Mouse (Mus musculus) midbrain, embryonic 13.5 days (tissue): ENCODE results near the gene Nudt15. TPM values are rescaled to one million over a fixed set of nuclear protein-coding genes. Genes with fewer than 3 reads are reported as not detected.
"Not testable (repeated sequence)": the region's sequence is repeated elsewhere in the genome, so short reads cannot be mapped to it uniquely, and the experiment has no call there.

Source experiments
- ATAC-seq: fragments of 200-750 bp; cut with Nextera tagmentation; 2 replicates; pipeline ENCODE4 v1.8.0; 2017; ENCODE audit warnings: mild to moderate bottlenecking, moderate TSS enrichment, moderate library complexity
- H3K27ac ChIP-seq: fragments of 300-500 bp; sonication (generic); 2 replicates; pipeline ENCODE4 v1.5.1; 2015; ENCODE audit warnings: inconsistent platforms, mild to moderate bottlenecking, moderate library complexity
- H3K27me3 ChIP-seq: fragments of 300-500 bp; sonication (generic); 2 replicates; pipeline ENCODE4 v1.6.1; 2015; ENCODE audit warnings: mild to moderate bottlenecking, inconsistent platforms
- H3K36me3 ChIP-seq: fragments of 300-500 bp; sonication (generic); 2 replicates; pipeline ENCODE4 v1.6.1; 2015; ENCODE audit warnings: mild to moderate bottlenecking, inconsistent platforms
- H3K4me1 ChIP-seq: fragments of 300-500 bp; sonication (generic); replicated peaks from 2 replicates; pipeline ENCODE4 v1.6.1; 2015; ENCODE audit warnings: inconsistent platforms
- H3K4me2 ChIP-seq: fragments of 300-500 bp; sonication (generic); replicated peaks from 2 replicates; pipeline ENCODE4 v1.6.1; 2015; ENCODE audit warnings: moderate library complexity, mild to moderate bottlenecking, inconsistent platforms
- H3K4me3 ChIP-seq: fragments of 300-500 bp; sonication (generic); replicated peaks from 2 replicates; pipeline ENCODE4 v1.5.1; 2015; ENCODE audit warnings: mild to moderate bottlenecking, inconsistent platforms
- H3K9ac ChIP-seq: fragments of 300-500 bp; sonication (generic); replicated peaks from 2 replicates; pipeline ENCODE4 v1.6.1; 2015; ENCODE audit warnings: mild to moderate bottlenecking, inconsistent platforms
- H3K9me3 ChIP-seq: fragments of 300-500 bp; sonication (generic); 2 replicates; pipeline ENCODE4 v1.6.1; 2016; ENCODE audit warnings: mild to moderate bottlenecking, inconsistent platforms
- WGBS: fragments of 180-500 bp; shearing (Covaris S2); methylation state at CpG from one replicate; pipeline ENCODE4 v1.1.7; 2015; 5-methylcytosine and 5-hydroxymethylcytosine counted together
- polyA plus RNA-seq: library from polyadenylated mRNA; unstranded; fragments of >200 nt; fragmentation: Nextera tagmentation; extraction: Ambion mirVana; gene quantifications from 2 replicates; pipeline ENCODE4 v1.2.1, GENCODE M21; 2015

Gene Nudt15
- polyA plus RNA-seq, 1 experiment from 2014 or later = 9.1 TPM

- Histone ChIP-seq H3K4me1 (0 out of 2 replicates have a peak, but pooled peaks cover under 1% of the 10 kb centered on the region), H3K27me3 (no peaks in the 10 kb centered on the region), H3K4me3 (no peak overlapping the region), H3K9ac (no peak overlapping the region), H3K27ac (no peak overlapping the region), H3K36me3 (no peaks in the 10 kb centered on the region), H3K4me2 (no peak overlapping the region), H3K9me3 (no peaks in the 10 kb centered on the region)
- 84% methylated on average over 4 of the region's 4 CpGs for WGBS
- ATAC-seq = no peak
Measured at GRCm38 (mm10) chr14:73547034-73547433, 1.0 kb downstream of the Nudt15 start.

GRCm38 (mm10) chr14:73543781-73544180 lies 4.3 kb downstream of the Nudt15 start:
- H3K9ac ChIP-seq = no peak overlapping the region
- ATAC-seq = no peak
- no peaks in the 10 kb centered on the region for H3K9me3 ChIP-seq
- no peaks in the 10 kb centered on the region for H3K27me3 ChIP-seq
- no peak overlapping the region for H3K4me2 ChIP-seq
- H3K4me3 ChIP-seq = no peak overlapping the region
- no peaks in the 10 kb centered on the region for H3K36me3 ChIP-seq
- H3K27ac ChIP-seq = no peak overlapping the region
- H3K4me1 ChIP-seq = no peaks in the 10 kb centered on the region
- WGBS = 48% methylated on average over 6 of the region's 6 CpGs

GRCm38 (mm10) chr14:73535641-73536040 lies 12.4 kb downstream of the Nudt15 start:
- Histone ChIP-seq H3K27me3 (0 out of 2 replicates have a peak, but pooled peaks cover 2% of the 10 kb centered on the region), H3K4me2 (no peak overlapping the region), H3K9me3 (no peaks in the 10 kb centered on the region), H3K36me3 (no peaks in the 10 kb centered on the region), H3K9ac (no peak overlapping the region), H3K4me1 (no peaks in the 10 kb centered on the region), H3K4me3 (no peak overlapping the region), H3K27ac (no peak overlapping the region)
- 88% methylated on average over 2 of the region's 2 CpGs for WGBS
- no peak for ATAC-seq

- H3K27me3 ChIP-seq = 0 out of 2 replicates have a peak, but pooled peaks cover 2% of the 10 kb centered on the region
- ATAC-seq = no peak
- no peaks in the 10 kb centered on the region for H3K4me1 ChIP-seq
- no peak overlapping the region for H3K4me3 ChIP-seq
- no peak overlapping the region for H3K4me2 ChIP-seq
- no peaks in the 10 kb centered on the region for H3K9me3 ChIP-seq
- no peak overlapping the region for H3K27ac ChIP-seq
- 74% methylated on average over 6 of the region's 6 CpGs for WGBS
- no peak overlapping the region for H3K9ac ChIP-seq
- H3K36me3 ChIP-seq = no peaks in the 10 kb centered on the region
Measured at GRCm38 (mm10) chr14:73533755-73534465, 14.1 kb downstream of the Nudt15 start.

GRCm38 (mm10) chr14:73528661-73529060 lies 19.4 kb downstream of the Nudt15 start:
- WGBS = 83% methylated on average over 3 of the region's 3 CpGs

GRCm38 (mm10) chr14:73524766-73525448 lies 23.1 kb downstream of the Nudt15 start, which contains the start of gene Sucla2:
Gene Sucla2 (plus strand): TSS chr14:73525319.
- Histone ChIP-seq H3K9ac (peak within 1 kb of the TSS; percentile 60), H3K4me3 (peak within 1 kb of the TSS; percentile 47), H3K4me1 (peaks cover 6% of the 10 kb centered on the region; the same call in 1 of the 2 replicates), H3K27ac (peak within 1 kb of the TSS; percentile 90), H3K4me2 (peak within 1 kb of the TSS; percentile 33), H3K36me3 (no peaks in the 10 kb centered on the region), H3K27me3 (peaks cover 6% of the 10 kb centered on the region; the same call in 1 of the 2 replicates), H3K9me3 (no peaks in the 10 kb centered on the region)
- ATAC-seq = peak; percentile 100
- WGBS = under 1% methylated on average over 38 of the region's 41 CpGs

More at GRCm38 (mm10) chr14:73528661-73529060, 19.4 kb downstream of the Nudt15 start:
- H3K36me3 ChIP-seq, H3K4me1 ChIP-seq, H3K4me2 ChIP-seq, H3K4me3 ChIP-seq, H3K9me3 ChIP-seq, ATAC-seq, H3K9ac ChIP-seq, H3K27me3 ChIP-seq, H3K27ac ChIP-seq: not testable (repeated sequence)

GRCm38 (mm10) chr14:73524136-73524535 lies 23.9 kb downstream of the Nudt15 start:
- no peak overlapping the region for H3K27ac ChIP-seq
- no peaks in the 10 kb centered on the region for H3K9me3 ChIP-seq
- no peak overlapping the region for H3K9ac ChIP-seq
- no peak overlapping the region for H3K4me2 ChIP-seq
- ATAC-seq = no peak; the same call in 1 of the 2 replicates
- H3K4me1 ChIP-seq = peaks cover 6% of the 10 kb centered on the region; the same call in 1 of the 2 replicates
- peaks cover 6% of the 10 kb centered on the region; the same call in 1 of the 2 replicates for H3K27me3 ChIP-seq
- no peak overlapping the region for H3K4me3 ChIP-seq
- 74% methylated on average over 3 of the region's 3 CpGs for whole genome bisulfite sequencing
- no peaks in the 10 kb centered on the region for H3K36me3 ChIP-seq

GRCm38 (mm10) chr14:73509765-73510423 lies 38.1 kb downstream of the Nudt15 start, which contains the start of gene Med4:
Gene Med4 (plus strand): TSS chr14:73510025.
- under 1% methylated on average over 41 of the region's 41 CpGs for WGBS
- Histone ChIP-seq H3K9ac (peak within 1 kb of the TSS; percentile 85), H3K9me3 (no peaks in the 10 kb centered on the region), H3K4me2 (peak within 1 kb of the TSS; percentile 89), H3K4me3 (peak within 1 kb of the TSS; percentile 95), H3K27me3 (0 out of 2 replicates have a peak, but pooled peaks cover 3% of the 10 kb centered on the region), H3K4me1 (peaks cover 19% of the 10 kb centered on the region), H3K27ac (no peak within 1 kb of the TSS), H3K36me3 (peaks cover 12% of the 10 kb centered on the region)
- ATAC-seq = peak; percentile 97

GRCm38 (mm10) chr14:73508630-73509395 lies 39.2 kb downstream of the Nudt15 start:
- Histone ChIP-seq H3K36me3 (peaks cover 8% of the 10 kb centered on the region), H3K4me1 (peaks cover 19% of the 10 kb centered on the region), H3K9ac (no peak overlapping the region), H3K9me3 (no peaks in the 10 kb centered on the region), H3K4me3 (no peak overlapping the region), H3K27ac (no peak overlapping the region), H3K4me2 (no peak overlapping the region), H3K27me3 (0 out of 2 replicates have a peak, but pooled peaks cover 3% of the 10 kb centered on the region)
- WGBS = 94% methylated on average over 6 of the region's 6 CpGs
- no peak for ATAC-seq

GRCm38 (mm10) chr14:73507702-73508376 lies 40.2 kb downstream of the Nudt15 start:
- WGBS = 79% methylated on average over 11 of the region's 11 CpGs
- no peak overlapping the region for H3K27ac ChIP-seq
- peaks cover 7% of the 10 kb centered on the region for H3K36me3 ChIP-seq
- no peak overlapping the region for H3K4me3 ChIP-seq
- no peak overlapping the region for H3K4me2 ChIP-seq
- 0 out of 2 replicates have a peak, but pooled peaks cover 3% of the 10 kb centered on the region for H3K27me3 ChIP-seq
- peaks cover 23% of the 10 kb centered on the region for H3K4me1 ChIP-seq
- H3K9ac ChIP-seq = no peak overlapping the region
- no peak for ATAC-seq
- H3K9me3 ChIP-seq = no peaks in the 10 kb centered on the region

- H3K9ac ChIP-seq = no peak overlapping the region
- H3K4me1 ChIP-seq = peaks cover 23% of the 10 kb centered on the region
- peaks cover 4% of the 10 kb centered on the region for H3K36me3 ChIP-seq
- 0 out of 2 replicates have a peak, but pooled peaks cover 3% of the 10 kb centered on the region for H3K27me3 ChIP-seq
- H3K27ac ChIP-seq = no peak overlapping the region
- ATAC-seq = no peak
- H3K4me3 ChIP-seq = no peak overlapping the region
- no peak overlapping the region for H3K4me2 ChIP-seq
- H3K9me3 ChIP-seq = no peaks in the 10 kb centered on the region
- WGBS = 91% methylated on average over 15 of the region's 15 CpGs
Measured at GRCm38 (mm10) chr14:73507200-73507599, 40.8 kb downstream of the Nudt15 start.
